In genomic region chr10:8089296-8089695, GRCm38 (mm10) we compare ENCODE assay signal across 11 mouse cellular contexts.
DNase-seq lines count a peak whose midpoint lies in the region; ATAC-seq and TF ChIP-seq lines count a peak whose summit lies in the region.
"Had no signal": no experiment of that assay in that cellular context is flagged by ENCODE, and none has a peak within 500 bp of the region (broad histone marks: within the 10 kb centered on the region; RNA-seq: fewer than 3 reads in every experiment).

No protein-coding gene starts in this region.

- H3K9ac ChIP-seq in heart, embryonic 11.5 days (ENCODE audit: low read depth, low read length), result no peak overlapping the region
- no peak overlapping the region for H3K9ac ChIP-seq in hindbrain, postnatal 0 days (replicated peaks; ENCODE audit: low read length)
- no peak overlapping the region for H3K9ac ChIP-seq in midbrain, embryonic 11.5 days (ENCODE audit: low read length)
- H3K9ac ChIP-seq: embryonic facial prominence, embryonic 13.5 days had no signal

- H3K4me2 ChIP-seq in heart, embryonic 11.5 days, result no peak overlapping the region
- H3K4me2 ChIP-seq in hindbrain, postnatal 0 days (ENCODE audit: low read depth, low read length), result no peak overlapping the region
- H3K4me2 ChIP-seq in midbrain, embryonic 11.5 days, result no peak overlapping the region
- H3K4me2 ChIP-seq: embryonic facial prominence, embryonic 13.5 days had no signal

- no peak for TF ChIP-seq CTCF in hindbrain, postnatal 0 days (IDR thresholded peaks at IDR 0.05; ENCODE audit: low read depth)

- DNase-seq in heart, embryonic 10.5 days (ENCODE audit: low spot score), result no peak
- DNase-seq in embryo, embryonic 10.5 days (ENCODE audit: low spot score), result peak; percentile 74
- peak; percentile 70 for DNase-seq in hindbrain, postnatal 0 days (ENCODE audit: low spot score)
- peak; percentile 86 for DNase-seq in midbrain, embryonic 11.5 days (ENCODE audit: low spot score, missing footprints)
- DNase-seq in right cerebral cortex, postnatal 14 days, result no peak
- DNase-seq in left cerebral cortex, postnatal 36 days (ENCODE audit: low spot score in 2 of 2), result no peak
- no peak for DNase-seq in testis, postnatal 14 days (ENCODE audit: low spot score)

- intact Hi-C loops in left cerebral cortex, postnatal 36 days (cut with DNase I), result loop anchor here (5.0 kb wide), 1 partner anchor 88 kb away; no protein-coding TSS in a partner anchor

- peak overlapping the region; percentile 16; the same call in 1 of the 2 replicates for H3K27ac ChIP-seq in heart, embryonic 11.5 days (ENCODE audit: low read depth, low read length)
- no peak overlapping the region for H3K27ac ChIP-seq in heart, embryonic 10.5 days
- no peak overlapping the region for H3K27ac ChIP-seq in hindbrain, postnatal 0 days
- no peak overlapping the region; the same call in 1 of the 2 replicates for H3K27ac ChIP-seq in midbrain, embryonic 11.5 days (ENCODE audit: low read depth, low read length)
- H3K27ac ChIP-seq: embryonic facial prominence, embryonic 13.5 days; macrophage had no signal

- 44% methylated on average over 9 of the region's 9 CpGs for WGBS in heart, embryonic 11.5 days (ENCODE audit: insufficient replicate concordance)
- 51% methylated on average over 9 of the region's 9 CpGs for WGBS in heart, embryonic 10.5 days
- 9% methylated on average over 9 of the region's 9 CpGs for WGBS in hindbrain, postnatal 0 days
- WGBS in midbrain, embryonic 11.5 days, result 10% methylated on average over 9 of the region's 9 CpGs

- no peaks in the 10 kb centered on the region for H3K27me3 ChIP-seq in heart, embryonic 11.5 days (ENCODE audit: control insufficient read depth, insufficient read depth, low read length)
- no peaks in the 10 kb centered on the region for H3K27me3 ChIP-seq in heart, embryonic 10.5 days (ENCODE audit: insufficient read depth, poor library complexity, severe bottlenecking)
- H3K27me3 ChIP-seq in hindbrain, postnatal 0 days (ENCODE audit: insufficient read depth, low read length), result no peaks in the 10 kb centered on the region
- no peaks in the 10 kb centered on the region for H3K27me3 ChIP-seq in midbrain, embryonic 11.5 days (ENCODE audit: control insufficient read depth, insufficient read depth, low read length)
- H3K27me3 ChIP-seq: embryonic facial prominence, embryonic 13.5 days had no signal

- no peaks in the 10 kb centered on the region for H3K9me3 ChIP-seq in heart, embryonic 11.5 days (replicated peaks; ENCODE audit: control insufficient read depth, low read length)
- H3K9me3 ChIP-seq in heart, embryonic 10.5 days, result no peaks in the 10 kb centered on the region
- H3K9me3 ChIP-seq in hindbrain, postnatal 0 days (ENCODE audit: low read length), result no peaks in the 10 kb centered on the region
- H3K9me3 ChIP-seq in midbrain, embryonic 11.5 days (ENCODE audit: control insufficient read depth, low read length), result no peaks in the 10 kb centered on the region
- H3K9me3 ChIP-seq: embryonic facial prominence, embryonic 13.5 days had no signal

- ATAC-seq in heart, embryonic 11.5 days (replicated peaks; ENCODE audit: insufficient number of reproducible peaks, low FRiP score, low TSS enrichment), result no peak
- peak; percentile 78 for ATAC-seq in hindbrain, postnatal 0 days
- peak; percentile 76 for ATAC-seq in midbrain, embryonic 11.5 days (ENCODE audit: low FRiP score)
- ATAC-seq: inflammation-experienced regulatory T-cells, adult 6 months had no signal

- H3K36me3 ChIP-seq in heart, embryonic 11.5 days (ENCODE audit: control insufficient read depth, insufficient read depth, low read length), result no peaks in the 10 kb centered on the region
- H3K36me3 ChIP-seq in heart, embryonic 10.5 days, result no peaks in the 10 kb centered on the region
- no peaks in the 10 kb centered on the region for H3K36me3 ChIP-seq in hindbrain, postnatal 0 days (ENCODE audit: insufficient read depth, low read length)
- no peaks in the 10 kb centered on the region for H3K36me3 ChIP-seq in midbrain, embryonic 11.5 days (ENCODE audit: control insufficient read depth, insufficient read depth, low read length)
- H3K36me3 ChIP-seq: embryonic facial prominence, embryonic 13.5 days had no signal

- peaks cover 13% of the 10 kb centered on the region for H3K4me1 ChIP-seq in heart, embryonic 11.5 days (ENCODE audit: control insufficient read depth, insufficient read depth, low read length)
- H3K4me1 ChIP-seq in heart, embryonic 10.5 days, result peaks cover 33% of the 10 kb centered on the region
- no peaks in the 10 kb centered on the region for H3K4me1 ChIP-seq in hindbrain, postnatal 0 days (ENCODE audit: insufficient read depth, low read length)
- H3K4me1 ChIP-seq in midbrain, embryonic 11.5 days (ENCODE audit: control insufficient read depth, insufficient read depth, low read length), result peaks cover 6% of the 10 kb centered on the region

- H3K4me3 ChIP-seq in heart, embryonic 11.5 days (ENCODE audit: low read depth, low read length), result no peak overlapping the region
- no peak overlapping the region for H3K4me3 ChIP-seq in heart, embryonic 10.5 days
- no peak overlapping the region for H3K4me3 ChIP-seq in hindbrain, postnatal 0 days (ENCODE audit: low read length)
- H3K4me3 ChIP-seq in midbrain, embryonic 11.5 days (ENCODE audit: low read depth, low read length), result no peak overlapping the region
- H3K4me3 ChIP-seq: embryonic facial prominence, embryonic 13.5 days had no signal

Comparison
In these comparisons a context has a peak if more than half of its experiments do, and no peak if none do; other contexts are left out.
1. DNase-seq: peak in embryo, embryonic 10.5 days (single experiment), hindbrain, postnatal 0 days (single experiment) and midbrain, embryonic 11.5 days (single experiment); none in heart, embryonic 10.5 days (single experiment), right cerebral cortex, postnatal 14 days (single experiment), left cerebral cortex, postnatal 36 days (0 of 2) and testis, postnatal 14 days (single experiment).